Mouse (Mus musculus): Measurements from ENCODE around the gene Parg. TPM values are rescaled to one million over a fixed set of nuclear protein-coding genes. Genes with fewer than 3 reads are reported as not detected.

Parg gene
- polyA plus RNA-seq, 1 experiment from 2014 or later = 7.4 TPM

GRCm38 (mm10) chr14:32226601-32227000 lies 24.9 kb downstream of the Parg start:
- no peak overlapping the region for H3K27ac ChIP-seq (ENCODE audit: low read depth)
- no peak overlapping the region for H3K9ac ChIP-seq (replicated peaks)
- H3K4me1 ChIP-seq (ENCODE audit: insufficient read depth) = no peaks in the 10 kb centered on the region
- ATAC-seq = no peak
- no peaks in the 10 kb centered on the region for H3K9me3 ChIP-seq (ENCODE audit: low read length)
- H3K27me3 ChIP-seq (ENCODE audit: insufficient read depth, low read length) = no peaks in the 10 kb centered on the region
- no peak overlapping the region for H3K4me2 ChIP-seq (ENCODE audit: low read depth, low read length)
- no peak for TF ChIP-seq EP300 (IDR thresholded peaks at IDR 0.05; ENCODE audit: low read depth)
- no peak for TF ChIP-seq CTCF (IDR thresholded peaks at IDR 0.05; ENCODE audit: low read depth)
- no peak for DNase-seq
- H3K4me3 ChIP-seq (ENCODE audit: low read depth, low read length) = no peak overlapping the region
- H3K36me3 ChIP-seq (replicated peaks; ENCODE audit: insufficient read depth, low read length) = peaks cover 17% of the 10 kb centered on the region; the same call in 1 of the 2 replicates

- ATAC-seq = no peak
- H3K4me2 ChIP-seq (ENCODE audit: low read depth, low read length) = no peak overlapping the region
- H3K9me3 ChIP-seq (ENCODE audit: low read length) = no peaks in the 10 kb centered on the region
- H3K27me3 ChIP-seq (ENCODE audit: insufficient read depth, low read length) = no peaks in the 10 kb centered on the region
- no peak overlapping the region for H3K27ac ChIP-seq (ENCODE audit: low read depth)
- DNase-seq = peak; percentile 60
- TF ChIP-seq CTCF (IDR thresholded peaks at IDR 0.05; ENCODE audit: low read depth) = peak; percentile 66
- TF ChIP-seq EP300 (IDR thresholded peaks at IDR 0.05; ENCODE audit: low read depth) = no peak
- under 1% methylated on average over 2 of the region's 2 CpGs for WGBS (ENCODE audit: insufficient replicate concordance)
- no peak overlapping the region for H3K9ac ChIP-seq (replicated peaks)
- H3K4me3 ChIP-seq (ENCODE audit: low read depth, low read length) = no peak overlapping the region
- H3K4me1 ChIP-seq (ENCODE audit: insufficient read depth) = no peaks in the 10 kb centered on the region
- peaks cover 20% of the 10 kb centered on the region; the same call in 1 of the 2 replicates for H3K36me3 ChIP-seq (replicated peaks; ENCODE audit: insufficient read depth, low read length)
Observed at GRCm38 (mm10) chr14:32228996-32229395, 27.2 kb downstream of the Parg start.

- no peak overlapping the region for H3K4me3 ChIP-seq (ENCODE audit: low read depth, low read length)
- no peaks in the 10 kb centered on the region for H3K27me3 ChIP-seq (ENCODE audit: insufficient read depth, low read length)
- no peak overlapping the region for H3K27ac ChIP-seq (ENCODE audit: low read depth)
- no peak overlapping the region for H3K9ac ChIP-seq (replicated peaks)
- no peaks in the 10 kb centered on the region for H3K4me1 ChIP-seq (ENCODE audit: insufficient read depth)
- TF ChIP-seq EP300 (IDR thresholded peaks at IDR 0.05; ENCODE audit: low read depth) (no peak), CTCF (IDR thresholded peaks at IDR 0.05; ENCODE audit: low read depth) (peak; percentile 31; the same call in 1 of the 2 replicates)
- peaks cover 23% of the 10 kb centered on the region for H3K36me3 ChIP-seq (replicated peaks; ENCODE audit: insufficient read depth, low read length)
- no peak for ATAC-seq
- DNase-seq = no peak
- WGBS (ENCODE audit: insufficient replicate concordance) = 81% methylated on average over 4 of the region's 4 CpGs
- no peak overlapping the region for H3K4me2 ChIP-seq (ENCODE audit: low read depth, low read length)
- H3K9me3 ChIP-seq (ENCODE audit: low read length) = no peaks in the 10 kb centered on the region
Observed at GRCm38 (mm10) chr14:32242401-32242800, 40.7 kb downstream of the Parg start.

- Histone ChIP-seq H3K9me3 (ENCODE audit: low read length) (no peaks in the 10 kb centered on the region), H3K27me3 (ENCODE audit: insufficient read depth, low read length) (no peaks in the 10 kb centered on the region), H3K4me2 (ENCODE audit: low read depth, low read length) (no peak overlapping the region), H3K36me3 (replicated peaks; ENCODE audit: insufficient read depth, low read length) (peaks cover 28% of the 10 kb centered on the region), H3K27ac (ENCODE audit: low read depth) (no peak overlapping the region), H3K9ac (replicated peaks) (no peak overlapping the region), H3K4me1 (ENCODE audit: insufficient read depth) (no peaks in the 10 kb centered on the region), H3K4me3 (ENCODE audit: low read depth, low read length) (no peak overlapping the region)
- WGBS (ENCODE audit: insufficient replicate concordance) = 71% methylated on average over 2 of the region's 2 CpGs
- ATAC-seq (no peak), DNase-seq (no peak)
- TF ChIP-seq EP300 (IDR thresholded peaks at IDR 0.05; ENCODE audit: low read depth) (no peak), CTCF (IDR thresholded peaks at IDR 0.05; ENCODE audit: low read depth) (no peak)
Observed at GRCm38 (mm10) chr14:32246019-32246418, 44.3 kb downstream of the Parg start.

- Histone ChIP-seq H3K9ac (replicated peaks) (no peak overlapping the region), H3K4me3 (ENCODE audit: low read depth, low read length) (no peak overlapping the region), H3K27me3 (ENCODE audit: insufficient read depth, low read length) (no peaks in the 10 kb centered on the region), H3K27ac (ENCODE audit: low read depth) (no peak overlapping the region), H3K36me3 (replicated peaks; ENCODE audit: insufficient read depth, low read length) (peaks cover 24% of the 10 kb centered on the region), H3K4me1 (ENCODE audit: insufficient read depth) (no peaks in the 10 kb centered on the region), H3K4me2 (ENCODE audit: low read depth, low read length) (no peak overlapping the region), H3K9me3 (ENCODE audit: low read length) (no peaks in the 10 kb centered on the region)
- WGBS (ENCODE audit: insufficient replicate concordance) = 84% methylated on average over 6 of the region's 6 CpGs
- no peak for DNase-seq
- ATAC-seq = no peak
- no peak for TF ChIP-seq CTCF (IDR thresholded peaks at IDR 0.05; ENCODE audit: low read depth)
- no peak for TF ChIP-seq EP300 (IDR thresholded peaks at IDR 0.05; ENCODE audit: low read depth)
Observed at GRCm38 (mm10) chr14:32249616-32250015, 47.9 kb downstream of the Parg start.

- no peaks in the 10 kb centered on the region for H3K9me3 ChIP-seq (ENCODE audit: low read length)
- no peaks in the 10 kb centered on the region for H3K27me3 ChIP-seq (ENCODE audit: insufficient read depth, low read length)
- TF ChIP-seq EP300 (IDR thresholded peaks at IDR 0.05; ENCODE audit: low read depth) (no peak), CTCF (IDR thresholded peaks at IDR 0.05; ENCODE audit: low read depth) (no peak)
- no peak overlapping the region for H3K4me2 ChIP-seq (ENCODE audit: low read depth, low read length)
- 87% methylated on average over 6 of the region's 6 CpGs for WGBS (ENCODE audit: insufficient replicate concordance)
- DNase-seq (no peak), ATAC-seq (no peak)
- H3K9ac ChIP-seq (replicated peaks) = no peak overlapping the region
- H3K4me3 ChIP-seq (ENCODE audit: low read depth, low read length) = no peak overlapping the region
- H3K4me1 ChIP-seq (ENCODE audit: insufficient read depth) = no peaks in the 10 kb centered on the region
- peaks cover 15% of the 10 kb centered on the region for H3K36me3 ChIP-seq (replicated peaks; ENCODE audit: insufficient read depth, low read length)
- no peak overlapping the region for H3K27ac ChIP-seq (ENCODE audit: low read depth)
Observed at GRCm38 (mm10) chr14:32260830-32261229, 59.1 kb downstream of the Parg start.

GRCm38 (mm10) chr14:32261741-32262140 lies 60.0 kb downstream of the Parg start:
- ATAC-seq = no peak
- Histone ChIP-seq H3K4me1 (ENCODE audit: insufficient read depth) (no peaks in the 10 kb centered on the region), H3K27ac (ENCODE audit: low read depth) (no peak overlapping the region), H3K36me3 (replicated peaks; ENCODE audit: insufficient read depth, low read length) (peaks cover 13% of the 10 kb centered on the region), H3K9ac (replicated peaks) (no peak overlapping the region), H3K27me3 (ENCODE audit: insufficient read depth, low read length) (no peaks in the 10 kb centered on the region), H3K4me3 (ENCODE audit: low read depth, low read length) (no peak overlapping the region), H3K9me3 (ENCODE audit: low read length) (no peaks in the 10 kb centered on the region), H3K4me2 (ENCODE audit: low read depth, low read length) (no peak overlapping the region)
- 80% methylated on average over 2 of the region's 2 CpGs for WGBS (ENCODE audit: insufficient replicate concordance)
- DNase-seq = no peak
- TF ChIP-seq CTCF (IDR thresholded peaks at IDR 0.05; ENCODE audit: low read depth) = no peak
- TF ChIP-seq EP300 (IDR thresholded peaks at IDR 0.05; ENCODE audit: low read depth) = no peak

All from liver, postnatal 0 days (tissue).